Mouse (Mus musculus) kidney, adult 2 months (tissue): ENCODE measurements around the gene Irak3.

Experiments
- CTCF ChIP-seq: fragments of 200-500 bp; conservative IDR thresholded peaks from 2 replicates; pipeline ENCODE4 v1.5.1; 2011; ENCODE audit warnings: low read depth, mild to moderate bottlenecking, control low read depth, low read length, moderate library complexity, mixed read lengths; ENCODE audit not compliant: insufficient read depth, insufficient read length
- POLR2A ChIP-seq: fragments of 200-500 bp; IDR thresholded peaks from one replicate; pipeline ENCODE4 v1.6.1; 2011; ENCODE audit warnings: low read depth, low read length, control low read depth

DNA sequence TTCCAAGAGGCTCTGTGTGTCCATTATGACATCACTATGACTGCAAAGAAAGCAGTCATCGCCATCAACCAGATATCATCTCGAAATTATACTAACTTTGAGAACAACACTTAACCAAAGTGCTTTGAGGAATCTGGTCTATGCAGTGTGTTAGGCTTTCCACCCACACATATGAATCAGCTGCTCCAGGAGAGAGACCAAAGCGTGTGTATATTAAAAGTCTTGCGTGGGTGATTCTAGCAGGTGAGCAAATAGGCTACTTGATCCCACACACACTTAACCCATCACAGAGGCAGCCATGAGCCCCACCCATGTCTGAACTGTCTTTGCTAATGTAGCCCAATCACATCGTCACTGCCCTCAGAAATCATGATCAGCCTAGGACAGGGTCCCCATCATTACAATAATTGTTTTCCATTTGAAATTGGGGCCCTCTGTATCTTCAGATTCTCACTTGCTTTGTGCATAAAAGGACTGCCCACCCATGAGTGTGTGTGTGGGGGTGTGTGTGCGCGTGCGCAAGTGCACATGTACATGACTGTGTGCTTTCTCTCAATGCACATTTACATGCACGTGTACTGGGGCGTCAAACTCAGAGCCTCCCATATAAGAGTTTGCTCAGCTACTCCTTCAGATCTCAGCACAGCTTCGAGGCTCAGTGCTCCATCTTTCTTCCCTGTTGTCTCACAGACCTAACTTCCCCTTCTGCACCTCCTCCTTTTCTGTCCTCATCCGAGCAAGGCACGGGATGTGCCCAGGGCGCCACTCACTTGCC lies 4.7 kb downstream of the Irak3 start:
- TF ChIP-seq POLR2A (no peak), CTCF (no peak)
